Mouse (Mus musculus): Measurements from ENCODE around the gene Lingo2. TPM values are rescaled to one million over a fixed set of nuclear protein-coding genes. Genes with fewer than 3 reads are reported as not detected.

Lingo2 gene
- polyA plus RNA-seq, 1 experiment from 2014 or later: 2.4 TPM

DNA sequence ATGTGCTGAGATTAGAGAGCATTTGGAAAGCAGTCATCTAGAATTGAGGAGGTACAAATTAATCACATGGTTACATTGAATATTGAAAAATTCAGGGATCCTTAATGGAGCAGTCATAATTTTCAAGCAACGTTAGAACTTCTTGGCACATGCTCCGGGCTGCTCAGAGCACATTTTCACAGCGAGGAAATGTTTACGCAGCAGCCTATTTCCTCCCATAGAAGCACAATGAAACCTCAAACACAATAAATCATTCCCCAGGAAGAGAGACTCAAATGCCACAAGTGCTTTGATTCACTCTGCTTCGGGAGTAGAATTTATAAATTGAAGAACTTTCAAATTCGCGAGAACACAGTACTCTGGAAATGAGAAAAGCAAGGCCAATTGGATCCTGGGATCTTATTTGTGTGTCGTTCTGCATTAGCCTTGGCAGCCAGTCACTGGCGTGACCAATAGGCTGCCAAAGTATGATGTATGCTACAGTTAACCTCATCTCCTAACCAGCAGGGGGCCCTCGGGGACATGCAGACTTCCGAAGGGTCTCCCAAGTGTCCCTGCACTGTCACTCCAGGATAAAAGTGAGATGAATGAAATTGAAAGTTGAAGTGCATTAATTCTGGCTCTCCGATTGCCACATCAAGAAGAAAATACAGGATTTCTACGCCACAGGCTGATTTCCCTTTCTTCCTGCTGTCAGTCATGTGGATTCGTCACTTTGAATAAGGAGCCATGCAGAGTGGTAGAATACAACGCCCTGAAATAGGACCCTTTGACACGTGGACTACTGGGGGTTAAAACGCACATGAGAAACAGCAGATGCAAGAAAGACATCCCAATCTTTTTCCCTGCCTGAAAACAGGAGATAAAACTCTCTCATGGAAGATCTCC, 662.5 kb downstream of the Lingo2 start:
- H3K4me2 ChIP-seq: peak overlapping the region; percentile 16; the same call in 1 of the 2 replicates
- H3K36me3 ChIP-seq (ENCODE audit: control insufficient read depth, insufficient read depth, low read length): no peaks in the 10 kb centered on the region
- H3K27me3 ChIP-seq (ENCODE audit: control insufficient read depth, insufficient read depth, low read length): no peaks in the 10 kb centered on the region
- H3K4me3 ChIP-seq (ENCODE audit: low read depth, low read length): peak overlapping the region; percentile 9; the same call in 1 of the 2 replicates
- peak; percentile 97 for ATAC-seq (ENCODE audit: low FRiP score)
- peaks cover 2% of the 10 kb centered on the region; the same call in 1 of the 2 replicates for H3K4me1 ChIP-seq (ENCODE audit: control insufficient read depth, insufficient read depth, low read length)
- H3K9ac ChIP-seq (ENCODE audit: low read length): no peak overlapping the region
- WGBS: 36% methylated on average over 17 of the region's 17 CpGs
- peak; percentile 92 for DNase-seq (ENCODE audit: low spot score, missing footprints)
- no peak overlapping the region for H3K27ac ChIP-seq (ENCODE audit: low read depth, low read length)
- H3K9me3 ChIP-seq (ENCODE audit: control insufficient read depth, low read length): no peaks in the 10 kb centered on the region

DNA sequence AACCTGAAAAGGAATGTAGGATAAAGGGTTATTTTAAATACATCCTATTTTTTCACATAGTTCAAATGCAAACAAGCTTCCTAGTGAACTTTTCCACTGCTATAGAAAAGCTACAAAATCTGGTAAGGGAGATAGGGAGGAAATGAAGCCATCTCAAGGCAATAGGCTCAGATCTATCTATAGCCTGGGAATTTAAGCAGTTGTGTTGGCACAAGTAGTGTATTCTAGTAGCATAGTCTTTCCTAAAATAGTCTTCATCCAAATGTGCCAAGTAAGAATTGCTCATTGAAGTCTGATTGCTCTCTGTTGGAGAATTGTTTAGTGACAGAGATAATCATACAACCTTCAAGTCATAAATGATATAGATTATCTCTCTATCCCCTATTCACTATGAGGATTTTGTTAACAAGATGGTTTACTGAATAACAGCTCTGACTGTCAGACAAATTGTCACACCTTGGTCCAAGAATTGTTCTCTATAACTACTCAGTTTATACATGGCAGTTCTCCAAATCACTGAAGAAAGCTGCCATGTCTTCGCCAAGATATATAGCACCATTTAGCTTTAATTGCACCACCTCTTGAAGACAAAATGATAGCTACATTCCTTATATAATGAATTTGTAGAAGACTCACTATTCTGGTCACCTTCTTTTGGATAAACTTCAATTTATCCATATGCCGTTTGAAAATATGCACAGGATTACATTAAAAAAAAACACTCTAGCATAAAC, 688.9 kb downstream of the Lingo2 start:
- H3K27ac ChIP-seq (ENCODE audit: low read depth, low read length): no peak overlapping the region
- no peak for ATAC-seq (ENCODE audit: low FRiP score)
- H3K9ac ChIP-seq (ENCODE audit: low read length): no peak overlapping the region
- no peak for DNase-seq (ENCODE audit: low spot score, missing footprints)
- no peaks in the 10 kb centered on the region for H3K4me1 ChIP-seq (ENCODE audit: control insufficient read depth, insufficient read depth, low read length)
- 81% methylated on average over 2 of the region's 2 CpGs for WGBS
- H3K36me3 ChIP-seq (ENCODE audit: control insufficient read depth, insufficient read depth, low read length): no peaks in the 10 kb centered on the region
- H3K27me3 ChIP-seq (ENCODE audit: control insufficient read depth, insufficient read depth, low read length): no peaks in the 10 kb centered on the region
- H3K4me2 ChIP-seq: no peak overlapping the region
- H3K4me3 ChIP-seq (ENCODE audit: low read depth, low read length): no peak overlapping the region
- no peaks in the 10 kb centered on the region for H3K9me3 ChIP-seq (ENCODE audit: control insufficient read depth, low read length)

DNA sequence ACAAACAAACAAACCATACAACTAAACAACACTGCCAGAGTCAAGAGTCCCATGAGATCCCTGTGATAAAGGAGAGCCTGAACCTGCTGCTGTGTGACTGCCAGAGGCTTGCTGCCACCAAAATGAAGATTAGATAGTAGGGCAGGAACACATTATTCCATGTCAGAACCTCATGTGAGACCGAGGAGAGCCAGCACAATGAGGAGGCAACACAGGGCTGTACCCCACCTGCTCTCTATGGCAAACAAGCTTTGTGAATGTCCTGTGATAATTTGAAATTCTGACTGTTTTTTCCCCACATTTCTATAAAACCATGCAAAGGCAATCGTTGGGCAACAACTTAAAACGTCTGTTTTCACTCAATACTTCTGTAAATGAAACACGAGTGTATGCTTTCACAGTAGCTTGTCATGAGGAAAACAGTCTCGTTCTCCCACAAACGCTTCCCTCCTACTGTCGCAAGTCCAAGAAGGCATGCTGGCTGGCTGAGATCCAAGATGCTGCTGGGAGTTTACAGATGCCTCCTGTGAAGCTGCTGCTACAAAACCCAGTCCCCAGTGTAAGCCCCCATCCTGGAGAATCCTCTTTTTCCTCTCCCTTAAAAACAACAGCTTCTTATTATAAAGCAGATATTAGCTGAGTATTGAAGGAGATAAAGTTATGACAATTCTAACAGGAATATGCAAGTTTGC, 765.2 kb downstream of the Lingo2 start:
- H3K9ac ChIP-seq (ENCODE audit: low read length): no peak overlapping the region
- H3K27me3 ChIP-seq (ENCODE audit: control insufficient read depth, insufficient read depth, low read length): no peaks in the 10 kb centered on the region
- H3K27ac ChIP-seq (ENCODE audit: low read depth, low read length): no peak overlapping the region
- H3K4me2 ChIP-seq: no peak overlapping the region
- WGBS: 65% methylated on average over 7 of the region's 7 CpGs
- ATAC-seq (ENCODE audit: low FRiP score) (no peak), DNase-seq (ENCODE audit: low spot score, missing footprints) (no peak)
- no peak overlapping the region for H3K4me3 ChIP-seq (ENCODE audit: low read depth, low read length)
- no peaks in the 10 kb centered on the region for H3K36me3 ChIP-seq (ENCODE audit: control insufficient read depth, insufficient read depth, low read length)
- no peaks in the 10 kb centered on the region for H3K9me3 ChIP-seq (ENCODE audit: control insufficient read depth, low read length)
- H3K4me1 ChIP-seq (ENCODE audit: control insufficient read depth, insufficient read depth, low read length): no peaks in the 10 kb centered on the region

DNA sequence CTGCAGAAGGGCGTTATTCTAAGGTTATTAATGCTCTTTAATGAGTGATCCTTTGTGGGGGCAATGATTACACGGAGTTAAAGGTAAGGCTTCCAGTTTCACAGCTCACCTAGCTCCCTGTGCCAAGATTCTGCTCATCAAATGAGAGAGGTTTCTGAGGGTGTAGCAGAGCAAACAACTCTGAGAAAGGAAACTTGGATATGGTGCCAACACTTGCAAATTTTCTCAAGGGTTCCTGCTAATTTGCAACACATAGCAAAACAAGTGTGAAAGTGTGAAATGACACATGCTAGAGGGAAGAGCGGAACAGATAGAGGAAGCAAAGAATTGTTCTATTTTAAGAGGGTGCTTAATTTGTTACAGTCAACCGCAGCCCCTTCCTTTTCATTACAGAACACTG, 767.9 kb downstream of the Lingo2 start:
- H3K27ac ChIP-seq (ENCODE audit: low read depth, low read length): no peak overlapping the region
- DNase-seq (ENCODE audit: low spot score, missing footprints) (no peak), ATAC-seq (ENCODE audit: low FRiP score) (no peak)
- no peaks in the 10 kb centered on the region for H3K4me1 ChIP-seq (ENCODE audit: control insufficient read depth, insufficient read depth, low read length)
- no peaks in the 10 kb centered on the region for H3K9me3 ChIP-seq (ENCODE audit: control insufficient read depth, low read length)
- H3K4me2 ChIP-seq: no peak overlapping the region
- no peak overlapping the region for H3K9ac ChIP-seq (ENCODE audit: low read length)
- WGBS: 81% methylated on average over 4 of the region's 4 CpGs
- no peak overlapping the region for H3K4me3 ChIP-seq (ENCODE audit: low read depth, low read length)
- H3K36me3 ChIP-seq (ENCODE audit: control insufficient read depth, insufficient read depth, low read length): no peaks in the 10 kb centered on the region
- no peaks in the 10 kb centered on the region for H3K27me3 ChIP-seq (ENCODE audit: control insufficient read depth, insufficient read depth, low read length)

DNA sequence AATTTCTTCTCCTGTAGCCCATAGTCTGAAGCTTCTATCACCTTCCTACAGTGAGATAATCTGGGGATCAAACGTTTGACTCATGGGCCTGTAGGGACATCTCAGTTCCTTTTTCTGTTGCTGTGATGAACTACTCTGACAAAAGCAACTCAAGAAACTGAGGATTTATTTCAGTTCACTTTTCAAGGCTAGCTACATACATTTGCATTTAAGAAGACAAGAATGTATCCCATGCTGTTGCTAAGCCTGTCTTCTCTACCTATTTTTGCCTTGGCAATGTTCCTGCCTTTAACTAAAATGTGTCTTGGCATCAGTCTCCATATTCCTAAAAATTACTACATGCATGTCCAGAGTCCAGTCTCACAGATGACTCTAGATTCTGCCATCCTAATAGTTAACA, 781.4 kb downstream of the Lingo2 start:
- 26% methylated on average over 1 of the region's 1 CpGs for WGBS
- no peak overlapping the region for H3K4me2 ChIP-seq
- no peaks in the 10 kb centered on the region for H3K27me3 ChIP-seq (ENCODE audit: control insufficient read depth, insufficient read depth, low read length)
- H3K4me1 ChIP-seq (ENCODE audit: control insufficient read depth, insufficient read depth, low read length): no peaks in the 10 kb centered on the region
- H3K9ac ChIP-seq (ENCODE audit: low read length): no peak overlapping the region
- no peak overlapping the region for H3K27ac ChIP-seq (ENCODE audit: low read depth, low read length)
- H3K9me3 ChIP-seq (ENCODE audit: control insufficient read depth, low read length): no peaks in the 10 kb centered on the region
- DNase-seq (ENCODE audit: low spot score, missing footprints) (no peak), ATAC-seq (ENCODE audit: low FRiP score) (no peak)
- no peak overlapping the region for H3K4me3 ChIP-seq (ENCODE audit: low read depth, low read length)
- H3K36me3 ChIP-seq (ENCODE audit: control insufficient read depth, insufficient read depth, low read length): no peaks in the 10 kb centered on the region

DNA sequence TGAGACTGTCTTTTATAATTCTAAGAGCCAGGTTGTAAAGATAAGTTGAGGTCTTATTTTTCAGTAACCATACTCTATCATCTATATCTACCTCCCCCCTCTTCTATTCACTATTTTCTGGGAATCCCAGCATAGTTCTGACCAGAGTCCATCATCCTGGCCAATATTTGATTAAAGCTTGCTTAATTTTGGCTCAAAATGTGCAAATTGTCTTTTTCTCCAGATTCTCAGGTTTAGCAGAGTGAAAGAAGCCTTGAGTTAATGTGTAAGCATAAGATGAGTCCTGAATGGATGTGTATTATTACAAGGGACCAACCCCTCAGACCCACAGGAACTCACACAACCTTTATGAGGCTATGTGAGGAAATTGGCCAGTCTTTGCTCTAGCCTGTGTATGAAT, 820.2 kb downstream of the Lingo2 start:
- DNase-seq (ENCODE audit: low spot score, missing footprints) (no peak), ATAC-seq (ENCODE audit: low FRiP score) (no peak)
- no peaks in the 10 kb centered on the region for H3K4me1 ChIP-seq (ENCODE audit: control insufficient read depth, insufficient read depth, low read length)
- H3K27ac ChIP-seq (ENCODE audit: low read depth, low read length): no peak overlapping the region
- no peaks in the 10 kb centered on the region for H3K27me3 ChIP-seq (ENCODE audit: control insufficient read depth, insufficient read depth, low read length)
- H3K4me3 ChIP-seq (ENCODE audit: low read depth, low read length): no peak overlapping the region
- H3K9ac ChIP-seq (ENCODE audit: low read length): no peak overlapping the region
- no peak overlapping the region for H3K4me2 ChIP-seq
- H3K9me3 ChIP-seq (ENCODE audit: control insufficient read depth, low read length): no peaks in the 10 kb centered on the region
- no peaks in the 10 kb centered on the region for H3K36me3 ChIP-seq (ENCODE audit: control insufficient read depth, insufficient read depth, low read length)

DNA sequence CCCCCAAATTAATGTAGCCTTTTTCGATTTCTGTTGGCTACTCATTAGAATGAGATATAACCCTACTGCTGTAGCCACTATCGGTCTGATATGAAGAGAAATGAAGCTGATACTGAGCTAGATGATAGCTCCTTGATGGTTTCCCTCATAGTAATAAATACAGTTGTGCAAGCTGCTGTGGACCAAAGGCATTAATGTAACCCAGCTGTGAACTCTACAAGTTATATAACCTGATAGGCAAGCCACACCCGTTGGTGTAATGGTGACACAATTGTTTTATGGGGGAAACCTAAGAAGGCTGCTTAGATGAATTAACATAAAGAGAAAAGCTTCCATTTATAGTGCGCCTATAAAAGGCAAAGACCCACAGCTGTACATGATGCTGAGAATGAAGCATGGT, 856.1 kb downstream of the Lingo2 start:
- H3K9ac ChIP-seq (ENCODE audit: low read length): no peak overlapping the region
- ATAC-seq (ENCODE audit: low FRiP score) (no peak), DNase-seq (ENCODE audit: low spot score, missing footprints) (no peak)
- no peaks in the 10 kb centered on the region for H3K36me3 ChIP-seq (ENCODE audit: control insufficient read depth, insufficient read depth, low read length)
- WGBS: 95% methylated on average over 4 of the region's 4 CpGs
- H3K4me3 ChIP-seq (ENCODE audit: low read depth, low read length): no peak overlapping the region
- H3K4me1 ChIP-seq (ENCODE audit: control insufficient read depth, insufficient read depth, low read length): no peaks in the 10 kb centered on the region
- H3K27me3 ChIP-seq (ENCODE audit: control insufficient read depth, insufficient read depth, low read length): no peaks in the 10 kb centered on the region
- H3K9me3 ChIP-seq (ENCODE audit: control insufficient read depth, low read length): no peaks in the 10 kb centered on the region
- H3K4me2 ChIP-seq: no peak overlapping the region
- H3K27ac ChIP-seq (ENCODE audit: low read depth, low read length): no peak overlapping the region

DNA sequence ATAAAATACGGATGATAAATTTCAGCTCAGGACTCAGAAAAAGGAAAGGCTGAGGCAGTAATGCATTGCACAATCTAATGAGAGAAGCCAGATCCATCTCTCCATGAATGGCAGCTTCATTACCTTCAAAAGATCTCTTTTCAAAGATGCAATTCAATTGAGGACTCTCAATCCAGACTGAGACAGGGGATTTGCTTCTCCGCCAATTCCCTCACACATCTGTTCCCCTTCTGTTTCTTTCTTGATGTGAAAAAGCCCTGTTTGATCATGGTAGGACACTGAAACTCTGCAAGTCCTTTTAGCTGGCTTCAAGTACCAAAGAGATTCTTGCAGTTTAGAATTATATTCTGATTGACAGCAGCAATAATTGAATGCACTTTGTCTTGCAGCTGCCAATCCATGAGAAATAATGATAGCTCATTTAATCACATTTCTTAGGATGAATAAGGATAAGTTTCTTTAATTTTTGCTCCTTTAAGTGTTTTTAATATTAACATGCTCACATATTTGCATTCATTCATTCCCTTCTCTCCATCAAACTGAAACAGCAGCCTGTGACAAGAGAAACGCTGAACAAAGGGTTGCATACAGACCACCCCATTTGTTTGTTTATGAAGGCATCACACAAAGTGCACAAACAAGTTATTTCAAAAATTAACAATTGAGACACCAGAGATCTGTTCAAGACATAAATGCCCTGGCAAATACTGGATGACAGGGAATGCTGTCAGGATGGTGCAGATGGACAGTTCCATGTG, 870.3 kb downstream of the Lingo2 start:
- Histone ChIP-seq H3K9me3 (ENCODE audit: control insufficient read depth, low read length) (no peaks in the 10 kb centered on the region), H3K4me2 (no peak overlapping the region), H3K27ac (ENCODE audit: low read depth, low read length) (peak overlapping the region; percentile 10), H3K4me1 (ENCODE audit: control insufficient read depth, insufficient read depth, low read length) (no peaks in the 10 kb centered on the region), H3K4me3 (ENCODE audit: low read depth, low read length) (no peak overlapping the region), H3K9ac (ENCODE audit: low read length) (no peak overlapping the region), H3K27me3 (ENCODE audit: control insufficient read depth, insufficient read depth, low read length) (no peaks in the 10 kb centered on the region), H3K36me3 (ENCODE audit: control insufficient read depth, insufficient read depth, low read length) (no peaks in the 10 kb centered on the region)
- ATAC-seq (ENCODE audit: low FRiP score) (peak; percentile 64), DNase-seq (ENCODE audit: low spot score, missing footprints) (peak; percentile 87)
- 32% methylated on average over 3 of the region's 3 CpGs for WGBS
